Mouse (Mus musculus) MEL (cell line): ENCODE measurements around the gene Gmfb. TPM values are rescaled to one million over a fixed set of nuclear protein-coding genes. Genes with fewer than 3 reads are reported as not detected.

Source experiments
- DNase-seq: peaks from one replicate; pipeline ENCODE4 v3.0.0; 2011; ENCODE audit warnings: low read depth, low spot score
- H3K27ac ChIP-seq: 2 replicates; pipeline ENCODE4 v1.5.1; 2012; ENCODE audit warnings: low read depth, mild to moderate bottlenecking, control low read depth, low read length, moderate library complexity; ENCODE audit not compliant: control insufficient read depth
- H3K27me3 ChIP-seq, 2 experiments: fragments of 150-350 bp in 1 of 2; sonication (generic) in 1 of 2; 2 replicates each; pipeline ENCODE4 v1.6.1; 2012; ENCODE audit warnings: low read length in 2 of 2, mild to moderate bottlenecking in 2 of 2, improper control_type of control experiment in 1 of 2, moderate library complexity in 1 of 2; ENCODE audit not compliant: insufficient read depth in 2 of 2, control insufficient read depth in 1 of 2
- H3K36me3 ChIP-seq, 2 experiments: 2 replicates each; pipeline ENCODE4 v1.6.1; 2012 to 2014; ENCODE audit warnings: low read length in 2 of 2, improper control_type of control experiment in 1 of 2, inconsistent platforms in 1 of 2, mild to moderate bottlenecking in 1 of 2; ENCODE audit not compliant: insufficient read depth in 2 of 2, control insufficient read depth in 1 of 2
- H3K4me1 ChIP-seq, 2 experiments: fragments of 150-350 bp in 1 of 2; sonication (generic) in 1 of 2; 2 replicates each; pipeline ENCODE4 v1.6.1; 2012; ENCODE audit warnings: low read length in 2 of 2, improper control_type of control experiment in 1 of 2, mild to moderate bottlenecking in 1 of 2; ENCODE audit not compliant: insufficient read depth in 2 of 2, control insufficient read depth in 1 of 2
- H3K4me3 ChIP-seq, 2 experiments: fragments of 150-350 bp in 1 of 2; sonication (generic) in 1 of 2; 2 replicates each; pipeline ENCODE4 v1.5.1; 2012; ENCODE audit warnings: low read depth in 2 of 2, low read length in 2 of 2, mild to moderate bottlenecking in 2 of 2, moderate library complexity in 2 of 2, control low read depth in 1 of 2, improper control_type of control experiment in 1 of 2; ENCODE audit not compliant: control insufficient read depth in 1 of 2, insufficient read depth in 1 of 2
- H3K79me2 ChIP-seq: 2 replicates; pipeline ENCODE4 v1.6.1; 2012; ENCODE audit warnings: mild to moderate bottlenecking, low read length, moderate library complexity; ENCODE audit not compliant: control insufficient read depth, poor library complexity, insufficient read depth
- H3K9ac ChIP-seq: 2 replicates; pipeline ENCODE4 v1.6.1; 2012; ENCODE audit warnings: low read depth, mild to moderate bottlenecking, control low read depth, low read length, moderate library complexity; ENCODE audit not compliant: control insufficient read depth, poor library complexity, severe bottlenecking
- H3K9me3 ChIP-seq: fragments of 150-350 bp; sonication (generic); replicated peaks from 2 replicates; pipeline ENCODE4 v1.6.1; 2012; ENCODE audit warnings: mild to moderate bottlenecking, low read length, improper control_type of control experiment, moderate library complexity; ENCODE audit not compliant: insufficient read depth
- CTCF ChIP-seq, 3 experiments: IDR thresholded peaks in 2 of 3; conservative IDR thresholded peaks in 1 of 3; 2 replicates each; pipeline ENCODE4 v1.5.1; 2011 to 2012; ENCODE audit warnings: low read length in 3 of 3, low read depth in 2 of 3, mild to moderate bottlenecking in 2 of 3, improper control_type of control experiment in 1 of 3, inconsistent platforms in 1 of 3, mixed read lengths in 1 of 3, moderate library complexity in 1 of 3; ENCODE audit not compliant: control insufficient read depth in 1 of 3, insufficient read depth in 1 of 3, poor library complexity in 1 of 3, severe bottlenecking in 1 of 3
- ETS1 ChIP-seq: IDR thresholded peaks from 2 replicates; pipeline ENCODE4 v1.6.1; 2012; ENCODE audit warnings: low read depth, mild to moderate bottlenecking, inconsistent platforms, low read length, improper control_type of control experiment, moderate library complexity
- GABPA ChIP-seq: IDR thresholded peaks from 2 replicates; pipeline ENCODE4 v1.6.1; 2012; ENCODE audit warnings: low read depth, mild to moderate bottlenecking, inconsistent platforms, low read length, improper control_type of control experiment, moderate library complexity
- HCFC1 ChIP-seq: IDR thresholded peaks from 2 replicates; pipeline ENCODE4 v1.6.1; 2012; ENCODE audit warnings: low read depth, mild to moderate bottlenecking, inconsistent platforms, low read length, improper control_type of control experiment, moderate library complexity
- JUND ChIP-seq: IDR thresholded peaks from 2 replicates; pipeline ENCODE4 v1.6.1; 2011; ENCODE audit warnings: low read depth, mild to moderate bottlenecking, improper control_type of control experiment, low read length
- KAT2A ChIP-seq: conservative IDR thresholded peaks from 2 replicates; pipeline ENCODE4 v1.6.1; 2012; ENCODE audit warnings: low read depth, low read length, improper control_type of control experiment, inconsistent platforms
- MAX ChIP-seq: IDR thresholded peaks from 2 replicates; pipeline ENCODE4 v1.6.1; 2011; ENCODE audit warnings: low read length, improper control_type of control experiment
- POLR2AphosphoS2 ChIP-seq: IDR thresholded peaks from 2 replicates; pipeline ENCODE4 v1.6.1; 2011; ENCODE audit warnings: low read length, improper control_type of control experiment
- POLR2AphosphoS5 ChIP-seq: IDR thresholded peaks from 2 replicates; pipeline ENCODE4 v1.6.1; 2012; ENCODE audit warnings: low read depth, borderline replicate concordance, mild to moderate bottlenecking, inconsistent platforms, low read length, moderate library complexity, mixed read lengths
- RAD21 ChIP-seq: IDR thresholded peaks from 2 replicates; pipeline ENCODE4 v1.6.1; 2011; ENCODE audit warnings: mild to moderate bottlenecking, low read depth, low read length, improper control_type of control experiment
- RCOR1 ChIP-seq: IDR thresholded peaks from 2 replicates; pipeline ENCODE4 v1.6.1; 2012; ENCODE audit warnings: low read depth, mild to moderate bottlenecking, inconsistent platforms, low read length, improper control_type of control experiment
- SMC3 ChIP-seq: IDR thresholded peaks from 2 replicates; pipeline ENCODE4 v1.6.1; 2011; ENCODE audit warnings: low read depth, low read length, improper control_type of control experiment
- TAL1 ChIP-seq: IDR thresholded peaks from 2 replicates; pipeline ENCODE4 v1.6.1; 2012; ENCODE audit warnings: mild to moderate bottlenecking, inconsistent platforms, low read length, moderate library complexity, mixed read lengths
- TCF12 ChIP-seq: IDR thresholded peaks from 2 replicates; pipeline ENCODE4 v1.6.1; 2014; ENCODE audit warnings: low read depth, mild to moderate bottlenecking, inconsistent platforms, low read length, improper control_type of control experiment, moderate library complexity
- USF1 ChIP-seq: IDR thresholded peaks from 2 replicates; pipeline ENCODE4 v1.6.1; 2014; ENCODE audit warnings: low read depth, mild to moderate bottlenecking, inconsistent platforms, low read length, improper control_type of control experiment, moderate library complexity
- ZKSCAN1 ChIP-seq: IDR thresholded peaks from 2 replicates; pipeline ENCODE4 v1.6.1; 2012; ENCODE audit warnings: low read depth, mild to moderate bottlenecking, inconsistent platforms, low read length, improper control_type of control experiment, moderate library complexity
- polyA plus RNA-seq, 2 experiments: library from polyadenylated mRNA; stranded (reverse) in 1 of 2; unstranded in 1 of 2; fragments of >175 nt in 1 of 2; fragments of >200 nt in 1 of 2; gene quantifications; 2 replicates each; pipeline versions ENCODE4 v1.2.1 to v1.2.4; 2012; ENCODE audit warnings: low replicate concordance in 2 of 2, low read depth in 1 of 2; ENCODE audit not compliant: insufficient read length in 2 of 2, insufficient read depth in 1 of 2, missing spikeins in 1 of 2
- total RNA-seq: library from RNA; depleted of rRNA; stranded (reverse); fragments of 300-350 nt; gene quantifications from 2 replicates; pipeline ENCODE4 v1.2.3, GENCODE M21; 2012

Gmfb gene
- total and polyA plus RNA-seq, 3 experiments: 55.6 to 59.6 TPM; not detected in 1

DNA sequence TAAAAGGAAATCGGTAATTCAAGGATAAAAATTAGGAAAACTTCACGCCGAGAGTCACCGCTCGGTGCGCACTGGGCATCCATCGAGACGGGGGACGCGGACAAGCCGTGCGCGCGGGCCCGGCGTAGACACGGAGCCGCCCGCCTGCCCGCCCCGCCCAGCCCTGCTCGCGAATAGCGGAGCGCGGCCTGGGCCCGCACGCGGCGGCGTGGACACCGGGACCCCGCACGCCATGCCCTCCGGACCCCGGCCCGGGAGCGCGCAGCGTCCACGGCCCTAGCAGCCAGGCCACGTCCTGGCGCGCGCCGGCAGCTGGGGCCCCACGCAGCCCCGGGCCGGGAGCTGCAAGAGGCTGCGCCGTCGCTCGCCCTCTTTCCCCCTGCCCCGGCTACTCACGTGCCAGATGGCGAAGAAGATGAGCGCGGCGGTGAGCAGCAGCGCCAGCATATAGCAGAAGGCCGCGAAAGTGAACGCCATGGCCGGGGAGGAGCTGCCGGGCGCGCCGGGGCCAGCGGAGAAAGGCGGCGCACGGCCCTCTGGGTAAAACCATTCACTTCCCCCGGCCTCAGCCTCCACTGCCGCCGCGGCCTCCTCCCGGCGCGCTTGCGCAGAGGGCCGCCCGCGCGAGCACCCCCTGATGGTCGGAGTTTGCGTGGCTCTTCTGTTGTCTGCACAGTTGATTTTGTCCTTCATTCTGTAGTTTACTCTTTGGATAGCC is 34.1 kb downstream of the Gmfb start, which contains the start of gene Cnih1 (continued):
- TF ChIP-seq GABPA (no peak), USF1 (peak; percentile 34; the same call in 1 of the 2 replicates), RCOR1 (peak; percentile 35; the same call in 1 of the 2 replicates), TAL1 (no peak)
- TF ChIP-seq, all 39 proteins: peak for 20

DNA sequence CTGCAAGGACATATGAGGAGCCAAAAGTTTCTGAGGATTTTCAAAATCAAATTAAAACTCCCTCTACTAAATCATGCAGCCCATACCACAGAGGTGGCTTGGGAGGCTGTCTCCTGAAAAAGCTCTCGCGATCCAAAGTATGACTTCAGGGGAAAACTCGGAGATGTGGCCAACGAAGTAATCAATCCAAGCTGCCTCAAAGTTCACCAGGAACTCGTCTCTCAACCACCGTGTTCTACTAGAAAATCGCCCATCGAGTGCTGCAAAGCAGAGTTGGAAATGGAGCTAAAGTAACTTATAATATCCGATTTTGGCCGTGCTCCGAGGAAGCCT is 34.6 kb downstream of the Gmfb start:
- DNase-seq: peak; percentile 54
- peak overlapping the region; percentile 88 for H3K27ac ChIP-seq

DNA sequence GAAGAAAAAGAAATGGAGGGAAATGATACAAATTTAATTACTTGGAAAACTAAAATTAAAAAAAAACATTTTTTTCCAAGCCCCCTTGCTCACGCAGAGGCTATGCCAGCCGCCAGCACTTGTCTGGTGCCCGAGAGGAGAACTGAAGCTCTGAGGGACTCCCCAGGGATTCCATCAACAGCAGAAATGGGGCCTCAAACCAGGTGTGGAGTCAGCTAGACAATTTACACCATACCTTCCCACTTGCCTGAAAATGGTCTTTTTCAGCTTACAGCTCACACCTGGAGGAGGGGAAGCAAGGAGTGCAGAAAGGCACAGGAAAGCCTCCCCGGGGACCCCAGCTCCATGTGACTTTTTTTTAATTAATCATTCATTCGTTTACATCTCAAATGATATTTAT is 36.8 kb downstream of the Gmfb start:
- no peak for DNase-seq
- no peak for TF ChIP-seq JUND
- TF ChIP-seq CTCF (IDR thresholded peaks at IDR 0.05 in 2 of 3, conservative IDR thresholded peaks at IDR 0.05 in 1 of 3; ENCODE audit: control insufficient read depth in 1 of 3, insufficient read depth in 1 of 3, low read depth in 2 of 3, low read length in 3 of 3, poor library complexity in 1 of 3, severe bottlenecking in 1 of 3): no peak
- no peak for TF ChIP-seq RAD21
- TF ChIP-seq HCFC1: no peak
- TF ChIP-seq MAX: no peak
- no peak for TF ChIP-seq USF1
- TF ChIP-seq ZKSCAN1: no peak
- TF ChIP-seq ETS1: no peak
- TF ChIP-seq POLR2AphosphoS2: no peak
- no peak for TF ChIP-seq SMC3
- no peak for TF ChIP-seq TCF12
- Histone ChIP-seq H3K36me3 (peaks cover 2 to 18% of the 10 kb centered on the region in 2 experiments), H3K27ac (no peak overlapping the region), H3K9ac (no peak overlapping the region), H3K27me3 (no peaks in the 10 kb centered on the region), H3K4me1 (peaks cover 2 to 16% of the 10 kb centered on the region in 2 experiments; a peak in 3 of 4 replicates), H3K4me3 (no peak overlapping the region), H3K9me3 (no peaks in the 10 kb centered on the region), H3K79me2 (peaks cover 53% of the 10 kb centered on the region)

More for the DNA sequence above, 34.6 kb downstream of the Gmfb start:
- H3K9me3 ChIP-seq: no peaks in the 10 kb centered on the region
- H3K79me2 ChIP-seq: peaks cover 41% of the 10 kb centered on the region
- H3K9ac ChIP-seq: peak overlapping the region; percentile 100
- H3K4me1 ChIP-seq: peaks cover 2 to 16% of the 10 kb centered on the region in 2 experiments; a peak in 3 of 4 replicates
- peak overlapping the region; percentile 82 to 98 for H3K4me3 ChIP-seq
- H3K27me3 ChIP-seq: no peaks in the 10 kb centered on the region
- TF ChIP-seq TAL1: no peak
- TF ChIP-seq KAT2A: no peak
- TF ChIP-seq ZKSCAN1: no peak
- no peak for TF ChIP-seq TCF12
- no peak for TF ChIP-seq POLR2AphosphoS5
- peaks cover 2 to 7% of the 10 kb centered on the region in 2 experiments for H3K36me3 ChIP-seq
